In the genomic region with DNA sequence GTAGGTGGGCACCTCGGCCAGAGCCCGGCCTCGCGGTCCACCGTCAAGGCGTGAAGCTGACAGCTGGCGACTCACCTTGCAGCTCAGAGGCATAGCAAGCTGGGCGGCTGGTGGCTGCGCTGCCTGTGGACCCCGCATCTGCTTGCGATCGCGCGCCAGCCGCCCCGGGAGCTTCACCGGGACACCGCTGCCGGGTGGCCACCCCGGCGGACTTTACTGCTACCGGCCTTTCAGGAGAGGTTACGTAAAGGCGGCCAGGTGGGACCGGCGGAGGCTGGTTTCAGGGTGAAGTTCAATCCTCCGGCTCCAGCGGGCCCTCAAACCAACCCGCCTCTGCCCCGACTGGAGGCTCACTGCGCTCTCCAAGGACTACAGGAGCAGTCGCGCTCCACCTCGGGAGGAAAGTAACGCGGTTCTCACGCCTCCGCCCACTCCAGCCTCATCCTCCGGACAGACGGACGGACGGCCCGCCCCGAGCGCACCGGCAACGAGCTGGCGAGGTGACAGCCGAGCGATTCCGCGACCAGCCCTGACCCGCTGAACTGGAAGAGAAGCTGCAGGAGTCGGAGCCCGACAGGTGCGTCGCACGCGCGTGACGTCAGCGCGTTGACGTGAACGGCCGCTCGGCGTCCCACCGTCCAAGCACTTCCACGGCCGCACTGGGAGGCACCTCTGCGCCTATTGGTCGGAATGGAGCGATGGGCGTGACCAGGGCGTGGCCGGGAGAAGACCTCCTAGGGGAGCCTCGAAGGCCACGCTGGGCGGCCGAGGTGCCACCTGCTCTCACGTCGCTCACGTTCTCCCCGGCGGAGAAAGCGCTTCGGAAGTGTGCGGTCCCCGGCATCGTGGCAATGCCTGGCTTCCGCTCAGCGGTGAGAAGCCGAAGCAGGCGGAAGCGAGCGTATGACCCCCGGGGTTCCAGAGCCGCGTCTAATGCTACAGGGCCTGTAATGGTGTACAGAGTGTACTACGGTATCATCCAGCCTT, we compare ENCODE assay signal across 8 mouse cellular contexts. TPM values are rescaled to one million over a fixed set of nuclear protein-coding genes. Genes with fewer than 3 reads are reported as not detected.
DNase-seq lines count a peak whose midpoint lies in the region; ATAC-seq lines count a peak whose summit lies in the region.

Clcn3 (minus strand) TSS at position 600 of the 987 bp plus-strand sequence.

- WGBS in hindbrain, embryonic 16.5 days: under 1% methylated on average over 96 of the region's 101 CpGs
- under 1% methylated on average over 77 of the region's 101 CpGs for WGBS in macrophage (ENCODE audit: missing documents)

- H3K27me3 ChIP-seq in hindbrain, embryonic 16.5 days (replicated peaks; ENCODE audit: control insufficient read depth, insufficient read depth, low read length): no peaks in the 10 kb centered on the region

- no peaks in the 10 kb centered on the region for H3K9me3 ChIP-seq in hindbrain, embryonic 16.5 days (ENCODE audit: control insufficient read depth, low read length)

- peak; percentile 99 for DNase-seq in WW6 (ENCODE audit: low read depth, low spot score)
- peak; percentile 90 to 95 for DNase-seq in cerebellum, postnatal 4 days (ENCODE audit: low spot score in 2 of 2)
- peak; percentile 97 for DNase-seq in gastrocnemius, adult 18-20 months (ENCODE audit: low spot score)
- DNase-seq in left cerebral cortex, adult 18-20 months (ENCODE audit: low spot score in 2 of 2): peak; percentile 97 to 98
- peak; percentile 98 for DNase-seq in right cerebral cortex, adult 18-20 months
- DNase-seq in urinary bladder, postnatal 10 days (ENCODE audit: low spot score): peak; percentile 91

- peak within 1 kb of the TSS; percentile 62 for H3K4me3 ChIP-seq in hindbrain, embryonic 16.5 days (ENCODE audit: low read length)
- H3K4me3 ChIP-seq in macrophage (ENCODE audit: inconsistent target): peak within 1 kb of the TSS; percentile 64

- peak within 1 kb of the TSS; percentile 85 for H3K27ac ChIP-seq in hindbrain, embryonic 16.5 days (ENCODE audit: low read depth, low read length)
- H3K27ac ChIP-seq in macrophage: peak within 1 kb of the TSS; percentile 44

- peaks cover 46% of the 10 kb centered on the region for H3K79me2 ChIP-seq in macrophage (ENCODE audit: inconsistent target)

- ATAC-seq in hindbrain, embryonic 16.5 days: peak; percentile 100

- peak within 1 kb of the TSS; percentile 78 for H3K9ac ChIP-seq in hindbrain, embryonic 16.5 days (ENCODE audit: low read depth, low read length)

- H3K4me2 ChIP-seq in hindbrain, embryonic 16.5 days (ENCODE audit: low read length): peak within 1 kb of the TSS; percentile 95

- peaks cover 14% of the 10 kb centered on the region for H3K4me1 ChIP-seq in hindbrain, embryonic 16.5 days (ENCODE audit: control insufficient read depth, insufficient read depth, low read depth, low read length)

- H3K36me3 ChIP-seq in hindbrain, embryonic 16.5 days (ENCODE audit: control insufficient read depth, insufficient read depth, low read length): no peaks in the 10 kb centered on the region
- H3K36me3 ChIP-seq in macrophage (ENCODE audit: inconsistent target): no peaks in the 10 kb centered on the region

RNA-seq across cellular contexts. Expression of gene Clcn3, which starts in this region (rescaled TPM):
- total RNA-seq in gastrocnemius, adult 18-20 months (2021): 10 to 100 TPM; 34.9 to 35.2 TPM
- 79.0 and 79.5 TPM in 2 replicates for polyA plus RNA-seq in hindbrain, embryonic 16.5 days (2015; fragmentation: Nextera tagmentation; extraction: Ambion mirVana)
- 100 to 1,000 TPM; 122 to 128 TPM for total RNA-seq in left cerebral cortex, adult 18-20 months (2021)
- 10 to 100 TPM in 23 of 26 experiments, 1 to 10 TPM in 3; 4.0 to 78.7 (median 48.6) TPM for total RNA-seq in macrophage (2018; cell fraction: chromatin; rRNA removed)
- total RNA-seq in macrophage (2018; cell fraction: cytosol; rRNA removed): 10 to 100 TPM; 10.3 to 31.5 (median 20.2) TPM
- total RNA-seq in macrophage (2018; cell fraction: nucleus; rRNA removed): 10 to 100 TPM; 13.1 to 88.6 (median 45.4) TPM
- 12.2 to 17.5 TPM (median 14.6 TPM) in 3 replicates for polyA plus RNA-seq in macrophage (2018)

Comparison
In these comparisons a context has a peak if more than half of its experiments do, and no peak if none do; other contexts are left out.
1. Peak in every context shown above with its lines: DNase-seq, ATAC-seq, H3K4me3 ChIP-seq and H3K27ac ChIP-seq.